Mouse (Mus musculus) embryonic facial prominence, embryonic 14.5 days (tissue): ENCODE data around the gene Olfr447. TPM values are rescaled to one million over a fixed set of nuclear protein-coding genes. Genes with fewer than 3 reads are reported as not detected.

Experiments
- ATAC-seq: fragments of 200-750 bp; cut with Nextera tagmentation; 2 replicates; pipeline ENCODE4 v1.8.0; 2017; ENCODE audit warnings: low read depth, moderate number of reproducible peaks, moderate TSS enrichment
- DNase-seq: peaks from one replicate; pipeline ENCODE4 v3.0.0-alpha.2; 2015; ENCODE audit warnings: low spot score
- H3K27ac ChIP-seq: fragments of 300-500 bp; sonication (generic); replicated peaks from 2 replicates; pipeline ENCODE4 v1.5.1; 2014; ENCODE audit warnings: low read depth, mild to moderate bottlenecking, low read length, moderate library complexity
- H3K27me3 ChIP-seq: fragments of 300-500 bp; sonication (generic); replicated peaks from 2 replicates; pipeline ENCODE4 v1.6.1; 2014; ENCODE audit warnings: low read length; ENCODE audit not compliant: control insufficient read depth, insufficient read depth
- H3K36me3 ChIP-seq: fragments of 300-500 bp; sonication (generic); 2 replicates; pipeline ENCODE4 v1.6.1; 2014; ENCODE audit warnings: low read length, mixed read lengths; ENCODE audit not compliant: control insufficient read depth, insufficient read depth
- H3K4me1 ChIP-seq: fragments of 300-500 bp; sonication (generic); 2 replicates; pipeline ENCODE4 v1.6.1; 2014; ENCODE audit warnings: antibody characterized with exemption, low read length; ENCODE audit not compliant: control insufficient read depth, insufficient read depth
- H3K4me2 ChIP-seq: fragments of 300-500 bp; sonication (generic); 2 replicates; pipeline ENCODE4 v1.6.1; 2014; ENCODE audit warnings: low read depth, mild to moderate bottlenecking, low read length, moderate library complexity, mixed read lengths
- H3K4me3 ChIP-seq: fragments of 300-500 bp; sonication (generic); 2 replicates; pipeline ENCODE4 v1.5.1; 2014; ENCODE audit warnings: low read depth, mild to moderate bottlenecking, low read length
- H3K9ac ChIP-seq: fragments of 300-500 bp; sonication (generic); 2 replicates; pipeline ENCODE4 v1.6.1; 2014; ENCODE audit warnings: low read depth, mild to moderate bottlenecking, low read length, moderate library complexity, mixed read lengths
- H3K9me3 ChIP-seq: fragments of 300-500 bp; sonication (generic); 2 replicates; pipeline ENCODE4 v1.6.1; 2016; ENCODE audit warnings: low read length; ENCODE audit not compliant: control insufficient read depth
- WGBS: fragments of 180-500 bp; shearing (Covaris S2); extraction: QIAGEN DNeasy Blood & Tissue Kit; methylation state at CpG from one replicate; pipeline ENCODE4 v1.1.7; 2014; 5-methylcytosine and 5-hydroxymethylcytosine counted together
- polyA plus RNA-seq: library from polyadenylated mRNA; unstranded; fragments of >200 nt; fragmentation: Nextera tagmentation; extraction: Ambion mirVana; gene quantifications from 2 replicates; pipeline ENCODE4 v1.2.1, GENCODE M21; 2014

Olfr447 gene
- not detected in 2 replicates for polyA plus RNA-seq

DNA sequence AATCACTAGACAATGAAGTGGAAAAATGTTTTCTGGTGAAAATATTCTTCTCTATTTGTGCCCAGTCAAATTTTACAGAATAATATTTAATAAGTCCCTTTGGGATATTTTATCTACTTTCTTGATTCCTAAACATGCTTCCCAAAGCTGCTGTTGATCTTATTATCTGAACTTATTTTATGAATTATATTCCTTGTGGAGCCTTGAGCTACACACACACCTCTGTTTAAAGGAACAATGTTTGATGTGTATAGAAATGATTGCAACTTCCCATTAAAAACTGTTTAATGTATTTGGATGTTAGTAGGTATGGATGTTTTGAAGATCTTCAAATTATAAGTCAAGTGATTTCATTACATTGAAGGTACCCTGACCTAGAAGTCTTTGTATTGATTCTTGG lies at the start of gene Olfr447:
Gene Olfr447, plus strand, starts transcription at position 301 of the 400 bp plus-strand sequence.
- H3K4me1 ChIP-seq = no peaks in the 10 kb centered on the region
- no peak within 1 kb of the TSS for H3K4me3 ChIP-seq
- no peak for ATAC-seq
- H3K36me3 ChIP-seq = no peaks in the 10 kb centered on the region
- no peak for DNase-seq
- H3K9ac ChIP-seq = no peak within 1 kb of the TSS
- no peaks in the 10 kb centered on the region for H3K9me3 ChIP-seq
- H3K4me2 ChIP-seq = no peak within 1 kb of the TSS
- no peak within 1 kb of the TSS for H3K27ac ChIP-seq
- H3K27me3 ChIP-seq = no peaks in the 10 kb centered on the region

DNA sequence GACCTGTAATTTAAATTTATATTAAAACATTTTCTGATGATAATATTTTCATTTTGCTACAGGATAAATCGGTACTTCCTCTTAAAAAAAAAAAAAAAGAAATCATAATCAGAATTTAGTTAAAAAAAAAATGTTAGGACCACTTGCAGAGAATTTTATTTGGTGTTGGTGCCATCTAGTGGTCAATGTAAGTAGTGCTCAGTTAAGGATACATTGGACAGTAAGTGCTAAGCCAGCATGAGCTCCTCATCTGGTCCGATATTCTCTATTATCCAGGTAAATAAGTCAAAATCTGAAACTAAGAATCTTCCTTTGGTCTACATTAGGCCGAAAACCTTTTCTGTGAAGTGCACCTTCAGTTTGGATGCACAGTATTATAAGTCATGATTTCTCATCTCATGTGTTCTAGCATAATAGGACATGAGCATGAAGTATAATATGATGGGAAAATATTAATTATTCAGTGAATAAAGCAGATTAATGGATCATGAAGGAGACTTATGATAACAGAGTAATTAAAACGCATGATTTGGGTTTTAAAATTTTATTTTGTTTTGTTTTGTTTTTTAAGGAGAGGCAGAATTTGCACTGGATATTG lies 48.4 kb upstream of the Olfr447 start:
- Histone ChIP-seq H3K9ac (no peak overlapping the region), H3K4me1 (no peaks in the 10 kb centered on the region), H3K27ac (no peak overlapping the region), H3K9me3 (no peaks in the 10 kb centered on the region), H3K4me3 (no peak overlapping the region), H3K36me3 (no peaks in the 10 kb centered on the region), H3K27me3 (no peaks in the 10 kb centered on the region), H3K4me2 (no peak overlapping the region)
- DNase-seq (peak; percentile 74), ATAC-seq (no peak)
- WGBS = 10% methylated on average over 4 of the region's 4 CpGs

DNA sequence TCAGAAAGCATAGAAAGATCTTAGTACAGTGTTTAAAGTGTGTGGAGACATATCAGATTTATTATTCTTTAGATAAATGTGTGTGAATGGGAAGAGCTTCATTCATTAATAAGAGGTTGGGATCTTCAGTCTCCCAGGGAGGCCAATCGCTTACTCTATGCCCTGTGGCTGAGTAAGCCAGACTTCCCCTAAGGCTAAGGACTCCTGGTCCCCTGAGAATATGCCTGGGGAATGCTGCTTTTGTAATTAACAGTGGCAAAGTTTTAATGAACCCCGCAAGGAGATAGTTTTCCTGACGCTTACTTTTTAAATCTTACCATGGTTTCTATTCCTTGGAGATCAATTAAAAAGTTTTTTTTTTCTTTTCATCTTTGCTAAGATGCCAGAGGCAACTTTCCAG lies 39.0 kb upstream of the Olfr447 start:
- no peak overlapping the region for H3K4me2 ChIP-seq
- H3K4me1 ChIP-seq = no peaks in the 10 kb centered on the region
- WGBS = 60% methylated on average over 3 of the region's 3 CpGs
- H3K36me3 ChIP-seq = no peaks in the 10 kb centered on the region
- H3K27me3 ChIP-seq = no peaks in the 10 kb centered on the region
- no peak overlapping the region for H3K9ac ChIP-seq
- H3K4me3 ChIP-seq = no peak overlapping the region
- DNase-seq (peak; percentile 37), ATAC-seq (peak; percentile 62; the same call in 1 of the 2 replicates)
- H3K27ac ChIP-seq = no peak overlapping the region
- no peaks in the 10 kb centered on the region for H3K9me3 ChIP-seq

DNA sequence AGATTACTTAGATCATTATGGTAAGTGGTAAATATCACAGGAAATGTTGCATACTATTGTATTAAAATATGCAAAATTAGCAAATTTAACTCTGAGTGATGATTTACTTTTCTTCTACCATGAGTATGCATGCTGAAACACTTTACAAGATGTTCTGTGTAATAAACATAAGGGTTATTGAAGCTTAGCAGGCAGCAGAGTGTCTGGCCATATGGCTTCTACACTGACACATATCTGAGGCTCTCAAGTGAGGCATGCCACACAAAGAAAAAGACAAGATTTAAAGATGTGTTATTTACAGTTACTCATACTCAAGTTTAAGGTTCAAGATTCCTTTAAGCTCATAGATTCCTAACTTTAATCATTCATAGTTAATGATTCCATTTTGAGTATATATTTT lies 32.4 kb upstream of the Olfr447 start:
- no peak overlapping the region for H3K27ac ChIP-seq
- H3K27me3 ChIP-seq = no peaks in the 10 kb centered on the region
- no peaks in the 10 kb centered on the region for H3K4me1 ChIP-seq
- no peak overlapping the region for H3K4me3 ChIP-seq
- H3K9me3 ChIP-seq = no peaks in the 10 kb centered on the region
- no peak overlapping the region for H3K9ac ChIP-seq
- no peak overlapping the region for H3K4me2 ChIP-seq
- no peak for ATAC-seq
- no peaks in the 10 kb centered on the region for H3K36me3 ChIP-seq
- DNase-seq = no peak

DNA sequence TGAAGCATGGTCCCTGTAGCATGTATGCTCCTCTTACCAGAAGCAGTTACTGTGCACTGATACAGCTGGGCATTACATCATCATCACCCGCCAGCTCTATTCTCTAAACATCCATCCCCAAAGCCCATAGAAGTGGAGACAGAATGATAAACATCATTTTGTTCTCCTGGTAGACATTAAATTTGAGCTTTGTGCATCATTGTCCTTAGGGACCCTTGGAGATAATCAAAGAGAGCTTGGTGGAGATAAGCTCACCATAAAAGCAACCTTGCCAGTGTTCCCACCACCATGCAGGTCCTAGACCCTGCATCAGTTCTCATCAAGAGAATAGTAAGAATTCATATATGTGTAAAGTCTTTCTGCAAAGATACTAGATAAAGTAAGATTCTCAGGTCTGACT lies 18.5 kb upstream of the Olfr447 start, which contains the start of gene Olfr448:
Gene Olfr448, plus strand, starts transcription at position 301 of the 400 bp plus-strand sequence.
- WGBS = 75% methylated on average over 1 of the region's 1 CpGs
- Histone ChIP-seq H3K9ac (no peak within 1 kb of the TSS), H3K4me3 (no peak within 1 kb of the TSS), H3K9me3 (no peaks in the 10 kb centered on the region), H3K27ac (no peak within 1 kb of the TSS), H3K27me3 (no peaks in the 10 kb centered on the region), H3K36me3 (no peaks in the 10 kb centered on the region), H3K4me2 (no peak within 1 kb of the TSS), H3K4me1 (no peaks in the 10 kb centered on the region)
- DNase-seq (no peak), ATAC-seq (no peak)

DNA sequence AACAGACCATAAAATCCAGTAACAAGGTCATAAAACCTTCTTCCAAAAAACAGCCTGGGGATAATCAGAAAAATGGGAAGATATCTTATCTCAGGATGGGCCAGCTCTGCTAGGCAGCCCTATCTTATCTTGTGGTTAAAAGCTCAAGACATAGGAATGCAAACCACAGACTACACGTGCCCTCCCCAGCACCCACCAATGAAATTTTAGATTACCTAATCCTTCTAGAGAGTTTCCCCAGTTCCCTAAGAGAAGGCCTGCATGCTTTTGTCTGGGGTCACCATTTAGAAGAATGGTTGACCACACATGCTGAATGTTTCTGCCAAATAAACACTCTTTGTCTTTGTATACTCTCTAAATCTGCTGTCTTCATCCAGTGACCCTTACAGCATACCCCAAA lies 8.3 kb upstream of the Olfr447 start:
- Histone ChIP-seq H3K27me3 (no peaks in the 10 kb centered on the region), H3K4me3 (no peak overlapping the region), H3K4me2 (no peak overlapping the region), H3K9ac (no peak overlapping the region), H3K9me3 (no peaks in the 10 kb centered on the region), H3K36me3 (no peaks in the 10 kb centered on the region), H3K4me1 (no peaks in the 10 kb centered on the region), H3K27ac (no peak overlapping the region)
- ATAC-seq (no peak), DNase-seq (no peak)
- WGBS = 39% methylated on average over 1 of the region's 1 CpGs

DNA sequence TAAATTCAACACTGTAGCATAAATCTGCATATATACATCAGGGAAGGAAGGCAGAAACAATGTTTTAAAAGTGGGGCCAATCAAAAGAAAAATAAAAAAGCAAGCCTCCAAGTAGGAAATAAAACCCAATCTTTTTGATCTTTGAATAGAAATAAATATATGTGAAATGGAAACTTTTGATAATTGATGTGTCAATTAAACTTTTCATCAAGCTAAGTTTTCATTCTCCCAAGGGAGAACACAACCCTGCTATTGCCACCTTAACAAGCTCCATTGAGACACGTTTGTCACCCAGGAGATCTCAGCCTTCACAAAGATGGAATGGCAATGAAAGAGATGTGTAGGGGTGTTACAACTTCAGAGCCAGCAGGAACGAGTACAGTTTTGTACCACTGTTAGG lies 12.4 kb downstream of the Olfr447 start, which contains the start of gene Olfr446:
Gene Olfr446, plus strand, starts transcription at position 301 of the 400 bp plus-strand sequence.
- Histone ChIP-seq H3K27ac (no peak within 1 kb of the TSS), H3K4me1 (no peaks in the 10 kb centered on the region), H3K4me2 (no peak within 1 kb of the TSS), H3K27me3 (no peaks in the 10 kb centered on the region), H3K36me3 (no peaks in the 10 kb centered on the region), H3K4me3 (no peak within 1 kb of the TSS), H3K9me3 (no peaks in the 10 kb centered on the region), H3K9ac (no peak within 1 kb of the TSS)
- ATAC-seq (no peak), DNase-seq (no peak)
- 64% methylated on average over 2 of the region's 2 CpGs for WGBS

DNA sequence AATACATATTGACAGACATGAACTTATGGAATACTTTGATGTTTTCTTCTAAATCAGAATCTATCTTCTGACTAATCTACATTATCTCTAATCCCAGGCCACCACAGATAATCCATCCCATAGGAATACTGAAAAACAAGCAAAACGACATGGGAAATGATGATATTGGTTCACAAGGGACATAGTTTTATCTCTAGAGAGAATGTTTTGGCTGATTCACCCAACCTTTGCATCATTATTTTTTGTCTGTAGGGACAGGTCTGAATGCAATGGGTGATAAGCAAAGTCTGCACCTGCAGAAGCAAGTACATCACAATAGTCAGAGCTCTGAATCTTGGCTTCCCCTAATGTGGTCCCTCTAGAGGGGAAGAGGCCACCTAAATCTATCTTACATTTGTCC lies 40.1 kb downstream of the Olfr447 start, which contains the start of gene Olfr444:
Gene Olfr444, plus strand, starts transcription at position 301 of the 400 bp plus-strand sequence.
- H3K4me1 ChIP-seq = no peaks in the 10 kb centered on the region
- 66% methylated on average over 1 of the region's 1 CpGs for WGBS

More for the DNA sequence above, 40.1 kb downstream of the Olfr447 start, which contains the start of gene Olfr444:
- Histone ChIP-seq H3K36me3 (no peaks in the 10 kb centered on the region), H3K9ac (no peak within 1 kb of the TSS), H3K4me3 (no peak within 1 kb of the TSS), H3K9me3 (no peaks in the 10 kb centered on the region), H3K4me2 (no peak within 1 kb of the TSS), H3K27me3 (no peaks in the 10 kb centered on the region), H3K27ac (no peak within 1 kb of the TSS)
- DNase-seq (no peak), ATAC-seq (no peak)
